Mouse (Mus musculus) gastrocnemius, adult 8-10 months (tissue): Measurements from ENCODE around the gene Mtss1l. TPM values are rescaled to one million over a fixed set of nuclear protein-coding genes. Genes with fewer than 3 reads are reported as not detected.

Experiments
- DNase-seq, 2 experiments: peaks; one replicate each; pipeline ENCODE4 v3.0.0; 2022; ENCODE audit warnings: low spot score in 2 of 2
- total RNA-seq, 4 experiments: library from RNA; stranded (reverse); gene quantifications; 2 replicates each; pipeline ENCODE4 v1.2.4; 2022

Gene Mtss1l
- total RNA-seq, 4 experiments from 2014 or later = 120 to 134 (median 124) TPM

DNA sequence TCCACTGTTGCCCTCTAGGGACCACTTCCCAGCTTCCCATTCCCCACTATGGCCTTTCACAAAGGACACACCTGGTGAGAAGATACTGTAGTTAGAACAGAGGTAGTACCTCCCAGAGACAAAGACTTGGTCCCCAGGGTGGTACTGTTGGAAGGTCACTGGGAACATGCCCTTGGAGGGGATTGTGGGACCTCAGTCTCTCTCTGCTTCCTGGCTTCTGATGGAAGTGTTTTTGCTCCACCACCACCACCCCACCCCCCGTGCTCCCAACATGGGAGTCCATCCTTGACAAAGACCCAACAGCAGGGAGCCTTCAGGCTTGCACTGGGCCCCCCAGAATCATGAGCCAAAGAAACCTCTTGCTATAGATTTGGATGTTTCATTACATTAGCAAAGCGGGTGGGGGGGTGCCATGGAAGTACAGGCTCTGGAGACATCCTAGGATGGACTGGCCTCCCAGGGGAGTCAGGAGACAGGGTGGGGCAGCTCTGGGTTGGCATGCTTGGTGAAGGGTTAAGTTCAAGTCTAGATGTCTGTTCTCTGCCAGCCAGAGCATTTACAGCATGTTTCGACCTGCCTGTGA is 14.9 kb upstream of the Mtss1l start:
- DNase-seq = no peak

DNA sequence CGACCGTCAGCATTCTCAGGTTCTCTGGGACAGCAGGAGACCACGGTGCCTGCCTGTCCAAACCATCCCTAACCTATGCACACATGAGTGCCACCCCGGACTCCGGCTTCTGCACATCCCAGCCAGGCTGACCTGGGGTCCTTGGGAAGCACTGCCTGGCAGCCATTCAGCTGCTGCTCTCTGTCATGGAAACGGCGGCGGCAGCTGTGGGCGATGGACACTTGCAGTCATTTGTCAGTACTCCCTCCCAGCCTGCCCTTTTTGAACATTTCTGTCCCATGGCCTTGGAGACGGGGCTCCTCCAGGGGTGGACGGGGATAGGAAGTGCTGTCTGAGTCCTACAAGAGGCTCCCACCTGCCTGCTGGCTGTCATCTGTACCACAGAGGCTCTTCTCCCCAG is 12.8 kb upstream of the Mtss1l start:
- DNase-seq = no peak

DNA sequence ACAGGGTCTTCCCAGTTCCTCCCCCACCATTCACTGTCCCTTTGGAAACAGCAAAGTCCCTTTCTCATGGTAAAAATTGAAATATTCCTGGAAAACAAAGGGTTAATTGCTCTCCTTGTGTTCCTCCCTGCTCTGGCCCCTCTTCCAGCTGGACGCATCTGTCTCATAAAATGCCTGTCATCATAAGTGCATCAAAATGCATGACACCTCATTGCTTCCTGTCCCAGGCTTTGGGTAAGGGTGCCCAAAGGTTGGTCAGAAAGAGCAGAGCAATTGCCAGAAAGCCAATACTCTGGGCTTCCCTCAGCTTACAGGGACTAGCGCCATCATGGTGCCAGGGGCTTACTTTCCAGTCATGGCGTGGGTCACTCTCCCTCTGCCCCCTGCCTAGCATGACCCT is 10.7 kb upstream of the Mtss1l start:
- no peak for DNase-seq

DNA sequence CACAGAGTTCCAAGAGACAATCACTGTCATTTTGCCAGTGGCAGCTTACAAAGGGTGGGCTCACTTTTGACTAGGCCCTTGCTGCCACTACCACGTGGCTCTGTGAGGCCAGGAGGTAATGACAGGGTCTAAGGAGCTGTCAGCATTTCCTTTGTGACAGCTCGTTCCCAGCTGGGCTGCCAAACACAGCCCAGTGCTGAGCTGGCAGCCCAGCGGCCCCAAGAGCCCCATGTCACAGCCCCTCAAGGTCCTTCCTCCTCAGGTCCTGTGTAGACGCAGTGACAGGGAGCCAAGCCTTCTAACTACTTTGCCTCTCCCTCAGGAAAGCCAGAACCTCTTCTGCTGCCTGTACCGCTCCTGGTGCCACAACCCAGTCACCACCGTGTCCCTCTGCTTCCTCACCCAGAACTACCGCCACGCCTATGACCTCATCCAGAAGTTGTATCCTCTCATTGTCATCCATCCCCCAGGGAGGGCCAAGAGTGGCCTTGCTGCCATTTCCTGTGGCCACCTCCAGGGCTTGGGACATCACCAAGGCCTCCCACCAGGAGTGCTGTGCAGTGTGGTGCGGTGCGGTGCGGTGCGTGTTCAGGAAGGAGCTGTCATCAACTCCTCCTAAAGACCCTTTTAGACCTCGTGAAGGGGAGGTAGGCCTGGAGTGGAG is 9.9 kb upstream of the Mtss1l start:
- no peak for DNase-seq

GRCm38 (mm10) chr8:110713073-110713472 is 8.2 kb upstream of the Mtss1l start:
- peak; percentile 59 to 78 for DNase-seq

DNA sequence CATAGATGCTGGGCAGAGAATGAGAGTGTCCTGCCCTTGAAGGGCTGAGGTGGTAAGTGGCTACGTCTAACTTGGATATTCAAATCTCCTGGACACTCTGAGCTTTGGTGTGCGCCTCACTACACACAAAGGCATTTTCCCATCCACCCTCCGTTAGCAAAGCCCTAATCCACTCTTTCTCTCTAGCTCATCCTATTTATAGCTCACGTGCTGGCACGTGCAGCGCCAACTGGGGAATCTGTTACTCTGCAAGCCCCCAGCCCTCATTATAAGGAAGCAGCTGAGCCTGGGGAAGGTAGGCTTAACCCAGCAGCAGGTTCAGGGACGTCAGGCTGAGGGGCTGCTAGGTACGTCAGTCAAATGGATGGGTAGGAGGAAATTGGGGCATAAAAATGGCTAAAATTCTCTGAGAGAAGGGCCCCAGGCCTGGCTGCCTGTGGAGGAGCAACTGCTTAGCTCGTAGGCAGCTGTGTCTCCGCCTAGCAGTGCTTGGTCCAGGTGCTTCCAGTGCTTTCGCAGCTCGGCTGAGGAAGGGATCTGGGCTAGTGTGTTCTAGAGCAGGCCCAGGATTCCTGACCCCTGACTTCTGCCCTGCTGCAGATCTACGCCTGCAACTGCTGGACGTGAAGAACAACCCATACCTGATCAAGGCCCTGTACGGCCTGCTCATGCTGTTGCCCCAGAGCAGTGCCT is 6.3 kb upstream of the Mtss1l start:
- DNase-seq = no peak

DNA sequence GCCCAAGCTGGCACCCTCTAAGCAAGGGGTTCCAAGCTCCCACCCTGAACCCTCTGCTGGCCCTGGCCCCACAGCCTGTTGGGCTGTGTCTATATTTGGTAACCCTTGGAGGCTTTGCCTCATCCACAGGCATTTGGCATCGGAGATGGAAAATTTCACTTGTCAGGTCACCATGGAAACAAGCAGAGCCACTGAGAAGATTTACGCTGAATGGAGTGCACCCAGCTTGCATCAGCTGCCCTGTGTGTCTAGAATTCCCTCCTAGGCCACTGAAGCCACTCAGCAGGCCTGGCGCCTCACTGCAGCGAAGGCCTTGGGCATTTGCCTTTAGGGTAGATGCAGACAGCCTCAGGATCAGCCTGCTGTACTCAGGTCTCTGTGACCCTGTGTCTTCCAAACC is 5.2 kb upstream of the Mtss1l start:
- peak in 1 of 2 experiments; percentile 56 for DNase-seq

GRCm38 (mm10) chr8:110717131-110717530 is 4.1 kb upstream of the Mtss1l start:
- no peak for DNase-seq

- peak; percentile 36 to 59 for DNase-seq
Measured at GRCm38 (mm10) chr8:110718209-110718968, 2.9 kb upstream of the Mtss1l start.

DNA sequence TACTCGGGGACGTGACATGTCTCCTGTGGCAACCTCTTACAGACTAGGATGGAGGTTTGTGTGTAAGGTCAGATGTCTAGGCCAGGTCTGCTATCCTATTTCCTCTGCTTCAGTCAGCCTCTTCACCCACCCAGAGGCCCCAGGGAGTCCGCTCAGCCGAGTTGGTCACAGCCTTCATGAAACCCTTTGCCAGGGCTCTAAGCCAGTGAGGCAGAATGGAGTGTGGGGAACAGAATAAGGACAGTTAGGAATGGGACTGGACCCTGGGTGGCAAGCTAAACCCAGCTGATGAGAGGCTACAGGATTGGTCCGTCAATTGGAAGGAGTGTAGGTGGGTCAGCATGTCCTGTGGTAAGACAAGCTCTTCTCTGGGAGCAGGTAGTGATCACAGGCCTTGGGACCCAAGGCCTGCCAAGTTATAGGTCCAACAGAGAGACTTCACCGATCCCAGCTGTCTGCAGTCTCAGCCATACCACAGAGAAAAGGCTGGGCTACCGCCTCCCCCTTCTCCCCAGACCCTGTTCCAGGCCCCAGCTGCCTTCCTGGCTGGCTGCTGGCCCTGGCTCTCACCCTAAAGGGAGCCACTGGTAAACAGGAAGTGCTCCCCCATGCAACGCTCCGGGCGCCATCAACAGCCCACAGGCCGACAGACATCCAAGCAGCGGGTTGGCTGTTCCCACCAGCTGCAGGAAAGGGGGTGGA is 2.2 kb upstream of the Mtss1l start:
- peak; percentile 47 to 74 for DNase-seq

GRCm38 (mm10) chr8:110719898-110720653 is 1.2 kb upstream of the Mtss1l start:
- DNase-seq = no peak

GRCm38 (mm10) chr8:110721606-110722413 is 534 bp downstream of the Mtss1l start:
- no peak for DNase-seq

GRCm38 (mm10) chr8:110722414-110723011 is 1.2 kb downstream of the Mtss1l start:
- no peak for DNase-seq

DNA sequence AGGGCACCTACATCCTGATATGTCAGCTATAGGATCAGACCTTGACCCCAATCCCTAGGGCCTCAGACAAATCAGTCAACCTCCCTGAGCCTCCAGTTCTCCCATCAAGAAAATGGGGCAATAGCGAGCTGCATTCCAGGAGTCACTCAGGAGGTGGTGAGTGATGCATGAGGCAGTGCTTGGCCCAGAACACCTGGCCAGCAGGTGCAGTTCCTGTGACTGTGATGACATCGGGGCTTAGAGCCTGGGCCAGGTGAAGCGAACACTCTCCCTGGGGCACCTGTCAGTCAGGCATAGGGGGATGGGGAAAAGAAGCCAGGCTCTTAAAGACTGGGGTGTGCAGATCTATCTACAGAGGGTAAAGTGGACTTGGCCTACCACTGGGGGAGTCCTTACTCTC is 3.2 kb downstream of the Mtss1l start:
- no peak for DNase-seq

GRCm38 (mm10) chr8:110725084-110725838 is 4.0 kb downstream of the Mtss1l start:
- DNase-seq = no peak

GRCm38 (mm10) chr8:110726893-110727292 is 5.6 kb downstream of the Mtss1l start:
- DNase-seq = peak in 1 of 2 experiments; percentile 53

DNA sequence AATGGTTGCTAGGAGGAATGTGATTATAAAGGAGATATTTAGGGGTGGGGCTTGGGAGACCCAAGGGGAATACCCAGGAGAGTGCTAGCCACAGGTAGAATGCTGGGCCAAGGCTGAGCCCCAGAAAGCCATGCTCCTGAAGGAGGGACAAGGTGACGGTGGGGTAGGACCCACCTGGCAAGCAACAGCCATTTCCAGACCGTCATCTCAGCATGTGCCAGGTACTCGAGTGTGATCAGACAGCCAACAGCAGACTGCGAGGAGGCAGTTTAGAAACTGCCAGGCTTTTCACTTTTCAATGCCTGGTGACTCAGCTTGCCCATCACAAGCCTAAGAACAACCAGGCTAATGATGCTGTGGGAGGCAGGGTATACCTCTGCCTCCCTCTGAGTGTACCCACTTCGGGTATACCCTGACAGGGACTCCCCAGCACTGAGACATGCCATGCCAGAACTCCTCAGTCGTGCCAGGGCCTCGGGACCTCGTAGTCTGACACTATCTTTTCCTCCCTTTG is 10.1 kb downstream of the Mtss1l start:
- DNase-seq = no peak

DNA sequence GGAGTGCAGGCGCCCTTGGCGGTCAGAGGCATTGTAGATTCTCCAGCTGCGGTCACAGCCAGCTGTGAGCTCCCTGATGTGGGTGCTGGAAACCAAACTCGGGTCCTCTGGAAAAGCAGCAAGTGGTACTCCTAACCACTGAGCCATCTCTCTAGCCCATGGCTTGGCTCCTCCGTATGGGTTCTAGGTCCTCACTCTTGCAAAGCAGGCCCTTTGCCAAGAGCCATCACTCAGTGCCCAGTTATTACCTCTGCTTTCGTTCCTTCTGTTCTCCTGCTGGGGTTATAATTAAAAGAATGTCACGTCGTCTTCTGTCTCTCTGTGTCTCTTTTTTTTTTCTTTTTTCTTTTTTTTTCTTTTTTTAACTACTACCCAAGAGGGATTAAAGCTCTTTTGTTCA is 11.8 kb downstream of the Mtss1l start:
- DNase-seq = no peak
